23 mouse cellular contexts compared by ENCODE assay signal in the genomic region with DNA sequence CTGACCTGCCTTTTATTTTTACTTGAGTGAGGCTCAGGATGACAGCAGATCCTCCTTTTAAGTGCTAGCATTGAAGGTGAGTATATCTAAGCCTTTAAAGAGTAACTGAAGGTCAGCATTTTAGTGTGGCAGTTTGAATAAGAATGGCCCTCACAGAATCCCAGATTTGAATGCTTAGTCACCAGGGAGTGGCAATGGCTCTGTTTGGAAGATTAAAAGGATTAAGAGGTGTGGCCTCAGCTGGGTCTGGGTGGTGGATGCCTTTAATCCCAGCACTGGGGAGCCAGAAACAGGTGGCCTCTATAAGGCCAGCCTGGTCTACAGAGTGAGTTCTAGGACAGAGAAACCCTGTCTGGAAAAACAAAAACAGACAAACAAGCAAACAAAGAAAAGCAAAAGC.
"Had no signal": no experiment of that assay in that cellular context is flagged by ENCODE, and none has a peak within 500 bp of the region (broad histone marks: within the 10 kb centered on the region; RNA-seq: fewer than 3 reads in every experiment).

No protein-coding gene starts in this region.

- DNase-seq: gastrocnemius, postnatal 14 days; gastrocnemius, postnatal 36 days; heart, adult 11 months; heart, postnatal 10 days; kidney, adult 11 months; kidney, adult 2 months; kidney, adult 9 months; kidney, postnatal 14 days; kidney, postnatal 36 days; layer of hippocampus, adult 9-11 months; layer of hippocampus, postnatal 36 days; left cerebral cortex, postnatal 4 days had no signal

- H3K27ac ChIP-seq: heart, embryonic 10.5 days; hindbrain, embryonic 13.5 days; hindbrain, embryonic 15.5 days; hindbrain, postnatal 0 days; kidney, embryonic 15.5 days; kidney, postnatal 0 days; limb, embryonic 13.5 days; limb, embryonic 15.5 days; liver, embryonic 12.5 days; liver, embryonic 14.5 days had no signal

- H3K9ac ChIP-seq: heart, embryonic 12.5 days; hindbrain, embryonic 13.5 days; hindbrain, embryonic 15.5 days; kidney, embryonic 15.5 days; limb, embryonic 13.5 days; limb, embryonic 15.5 days; liver, embryonic 12.5 days; liver, embryonic 14.5 days had no signal

- H3K4me3 ChIP-seq: heart, embryonic 10.5 days; heart, embryonic 12.5 days; hindbrain, embryonic 13.5 days; hindbrain, embryonic 15.5 days; kidney, embryonic 15.5 days; limb, embryonic 13.5 days; limb, embryonic 15.5 days; liver, embryonic 12.5 days had no signal

- H3K36me3 ChIP-seq: hindbrain, embryonic 13.5 days; hindbrain, embryonic 15.5 days had no signal

- H3K4me1 ChIP-seq: heart, embryonic 10.5 days; liver, embryonic 12.5 days had no signal

- H3K9me3 ChIP-seq: heart, embryonic 10.5 days; heart, embryonic 12.5 days; hindbrain, embryonic 13.5 days; hindbrain, embryonic 15.5 days; kidney, embryonic 15.5 days; limb, embryonic 13.5 days; limb, embryonic 15.5 days; liver, embryonic 12.5 days had no signal

- H3K27me3 ChIP-seq: heart, embryonic 12.5 days; hindbrain, embryonic 13.5 days; hindbrain, embryonic 15.5 days; kidney, embryonic 15.5 days; limb, embryonic 13.5 days; limb, embryonic 15.5 days; liver, embryonic 12.5 days had no signal
